Mouse (Mus musculus) midbrain, embryonic 11.5 days (tissue): ENCODE data around the gene Zfr2. TPM values are rescaled to one million over a fixed set of nuclear protein-coding genes. Genes with fewer than 3 reads are reported as not detected.
"Not testable (repeated sequence)": the region's sequence is repeated elsewhere in the genome, so short reads cannot be mapped to it uniquely, and the experiment has no call there.

Experiments
- ATAC-seq: fragments of 200-750 bp; cut with Nextera tagmentation; 2 replicates; pipeline ENCODE4 v1.8.0; 2017; ENCODE audit warnings: moderate TSS enrichment, moderate library complexity; ENCODE audit not compliant: low FRiP score
- DNase-seq: peaks from one replicate; pipeline ENCODE4 v3.0.0; 2015; ENCODE audit warnings: low spot score; ENCODE audit errors: missing footprints
- H3K27ac ChIP-seq: fragments of 300-500 bp; sonication (generic); 2 replicates; pipeline ENCODE4 v1.5.1; 2014; ENCODE audit warnings: low read depth, low read length
- H3K27me3 ChIP-seq: fragments of 300-500 bp; sonication (generic); 2 replicates; pipeline ENCODE4 v1.6.1; 2014; ENCODE audit warnings: mild to moderate bottlenecking, low read length, moderate library complexity, mixed read lengths; ENCODE audit not compliant: control insufficient read depth, insufficient read depth
- H3K36me3 ChIP-seq: fragments of 300-500 bp; sonication (generic); 2 replicates; pipeline ENCODE4 v1.6.1; 2014; ENCODE audit warnings: mild to moderate bottlenecking, low read length, moderate library complexity, mixed read lengths; ENCODE audit not compliant: control insufficient read depth, insufficient read depth
- H3K4me1 ChIP-seq: fragments of 300-500 bp; sonication (generic); 2 replicates; pipeline ENCODE4 v1.6.1; 2014; ENCODE audit warnings: low read length; ENCODE audit not compliant: control insufficient read depth, insufficient read depth
- H3K4me2 ChIP-seq: fragments of 300-500 bp; sonication (generic); 2 replicates; pipeline ENCODE4 v1.6.1; 2014; ENCODE audit warnings: mild to moderate bottlenecking, moderate library complexity
- H3K4me3 ChIP-seq: fragments of 300-500 bp; sonication (generic); 2 replicates; pipeline ENCODE4 v1.5.1; 2014; ENCODE audit warnings: low read depth, low read length
- H3K9ac ChIP-seq: fragments of 300-500 bp; sonication (generic); 2 replicates; pipeline ENCODE4 v1.6.1; 2014; ENCODE audit warnings: low read length
- H3K9me3 ChIP-seq: fragments of 300-500 bp; sonication (generic); 2 replicates; pipeline ENCODE4 v1.6.1; 2016; ENCODE audit warnings: low read length; ENCODE audit not compliant: control insufficient read depth
- WGBS: fragments of 180-500 bp; shearing (Covaris S2); extraction: QIAGEN DNeasy Blood & Tissue Kit; methylation state at CpG from one replicate; pipeline ENCODE4 v1.1.7; 2014; 5-methylcytosine and 5-hydroxymethylcytosine counted together
- polyA plus RNA-seq: library from polyadenylated mRNA; unstranded; fragments of >200 nt; fragmentation: Nextera tagmentation; extraction: Ambion mirVana; gene quantifications from 2 replicates; pipeline ENCODE4 v1.2.1, GENCODE M21; 2014

Zfr2 gene
- polyA plus RNA-seq, 1 experiment from 2014 or later: 3.8 TPM

GRCm38 (mm10) chr10:81217267-81217666 is 15.7 kb upstream of the Zfr2 start:
- not testable (repeated sequence) for H3K4me3 ChIP-seq, H3K9ac ChIP-seq, H3K9me3 ChIP-seq, H3K27ac ChIP-seq, H3K4me1 ChIP-seq, H3K27me3 ChIP-seq, DNase-seq, H3K36me3 ChIP-seq, ATAC-seq, H3K4me2 ChIP-seq
- 24% methylated on average over 1 of the region's 1 CpGs for WGBS

GRCm38 (mm10) chr10:81217964-81218363 is 15.0 kb upstream of the Zfr2 start:
- no peak overlapping the region for H3K4me2 ChIP-seq
- DNase-seq (peak; percentile 92), ATAC-seq (peak; percentile 59; the same call in 1 of the 2 replicates)
- no peak overlapping the region for H3K9ac ChIP-seq
- no peaks in the 10 kb centered on the region for H3K9me3 ChIP-seq
- H3K27ac ChIP-seq: no peak overlapping the region
- H3K27me3 ChIP-seq: no peaks in the 10 kb centered on the region
- H3K36me3 ChIP-seq: peaks cover 3% of the 10 kb centered on the region
- WGBS: 40% methylated on average over 7 of the region's 7 CpGs
- H3K4me3 ChIP-seq: no peak overlapping the region
- no peaks in the 10 kb centered on the region for H3K4me1 ChIP-seq

- Histone ChIP-seq H3K27ac (no peak overlapping the region), H3K4me1 (no peaks in the 10 kb centered on the region), H3K4me3 (no peak overlapping the region), H3K36me3 (peaks cover 2% of the 10 kb centered on the region; the same call in 1 of the 2 replicates), H3K27me3 (no peaks in the 10 kb centered on the region), H3K9me3 (no peaks in the 10 kb centered on the region), H3K4me2 (no peak overlapping the region), H3K9ac (no peak overlapping the region)
- WGBS: 92% methylated on average over 5 of the region's 5 CpGs
- no peak for ATAC-seq
- no peak for DNase-seq
Observed at GRCm38 (mm10) chr10:81221402-81222015, 11.4 kb upstream of the Zfr2 start.

DNA sequence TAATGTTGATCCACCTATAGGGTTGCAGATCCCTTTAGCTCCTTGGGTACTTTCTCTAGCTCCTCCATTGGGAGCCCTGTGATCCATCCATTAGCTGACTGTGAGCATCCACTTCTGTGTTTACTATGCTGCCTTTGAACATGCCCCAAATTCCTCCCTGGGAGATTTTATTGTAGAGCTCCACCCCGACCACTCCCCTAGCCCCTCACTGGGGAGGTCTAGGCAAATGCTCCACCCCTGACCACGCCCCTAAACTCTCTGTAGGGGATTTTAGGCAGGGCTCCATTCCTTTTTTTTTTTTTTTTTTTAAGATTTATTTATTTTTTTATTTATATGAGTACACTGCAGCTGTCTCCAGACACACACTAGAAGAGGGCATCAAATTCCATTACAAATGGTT is 9.2 kb upstream of the Zfr2 start:
- DNase-seq, H3K4me3 ChIP-seq, H3K4me2 ChIP-seq, H3K4me1 ChIP-seq, H3K27ac ChIP-seq, H3K27me3 ChIP-seq, H3K36me3 ChIP-seq, H3K9ac ChIP-seq, ATAC-seq, H3K9me3 ChIP-seq: not testable (repeated sequence)
- 63% methylated on average over 2 of the region's 2 CpGs for WGBS

- Histone ChIP-seq H3K9ac (peak overlapping the region; percentile 76), H3K4me1 (peaks cover 12% of the 10 kb centered on the region), H3K4me3 (peak overlapping the region; percentile 51), H3K27ac (no peak overlapping the region), H3K9me3 (no peaks in the 10 kb centered on the region), H3K4me2 (peak overlapping the region; percentile 73), H3K27me3 (no peaks in the 10 kb centered on the region; the same call in 1 of the 2 replicates), H3K36me3 (no peaks in the 10 kb centered on the region)
- ATAC-seq (0 out of 2 replicates have a peak, but pooled peaks have one; percentile 20), DNase-seq (peak; percentile 88)
- WGBS: 11% methylated on average over 20 of the region's 20 CpGs
Observed at GRCm38 (mm10) chr10:81229735-81230437, 3.1 kb upstream of the Zfr2 start.

GRCm38 (mm10) chr10:81230438-81231332 is 2.3 kb upstream of the Zfr2 start, which contains the start of gene Atcay:
Gene Atcay (minus strand): TSS chr10:81230833.
- Histone ChIP-seq H3K27me3 (no peaks in the 10 kb centered on the region; the same call in 1 of the 2 replicates), H3K36me3 (no peaks in the 10 kb centered on the region), H3K4me1 (peaks cover 12% of the 10 kb centered on the region), H3K27ac (0 out of 2 replicates have a peak within 1 kb of the TSS, but pooled peaks have one; percentile 46), H3K9me3 (no peaks in the 10 kb centered on the region), H3K4me2 (peak within 1 kb of the TSS; percentile 73), H3K9ac (peak within 1 kb of the TSS; percentile 76), H3K4me3 (peak within 1 kb of the TSS; percentile 51)
- ATAC-seq: peak; percentile 88
- peak; percentile 94 for DNase-seq
- 5% methylated on average over 27 of the region's 27 CpGs for WGBS

- H3K4me3 ChIP-seq: peak overlapping the region; percentile 51; the same call in 1 of the 2 replicates
- H3K36me3 ChIP-seq: no peaks in the 10 kb centered on the region
- WGBS: 52% methylated on average over 7 of the region's 7 CpGs
- H3K27me3 ChIP-seq: no peaks in the 10 kb centered on the region; the same call in 1 of the 2 replicates
- no peak overlapping the region for H3K27ac ChIP-seq
- peak overlapping the region; percentile 73 for H3K4me2 ChIP-seq
- ATAC-seq: no peak
- H3K4me1 ChIP-seq: peaks cover 12% of the 10 kb centered on the region
- H3K9ac ChIP-seq: no peak overlapping the region; the same call in 1 of the 2 replicates
- DNase-seq: no peak
- no peaks in the 10 kb centered on the region for H3K9me3 ChIP-seq
Observed at GRCm38 (mm10) chr10:81231436-81231835, 1.5 kb upstream of the Zfr2 start.

- Histone ChIP-seq H3K4me3 (peak overlapping the region; percentile 74), H3K27ac (no peak overlapping the region), H3K27me3 (no peaks in the 10 kb centered on the region; the same call in 1 of the 2 replicates), H3K36me3 (no peaks in the 10 kb centered on the region), H3K9ac (peak overlapping the region; percentile 73), H3K9me3 (no peaks in the 10 kb centered on the region), H3K4me1 (peaks cover 12% of the 10 kb centered on the region), H3K4me2 (peak overlapping the region; percentile 67)
- no peak for DNase-seq
- 1% methylated on average over 28 of the region's 28 CpGs for WGBS
- ATAC-seq: peak; percentile 70
Observed at GRCm38 (mm10) chr10:81233226-81233585, 251 bp downstream of the Zfr2 start.
